Mouse (Mus musculus): ENCODE measurements around the gene Ptdss2. TPM values are rescaled to one million over a fixed set of nuclear protein-coding genes. Genes with fewer than 3 reads are reported as not detected.

Gene Ptdss2
- 10 to 100 TPM; 44.2 to 53.1 TPM for total RNA-seq (2021)
- long read RNA-seq, experiment 1, transcript Ptdss2-201 (12 exons, 3,624 nt), result major isoform, 19 of 28 reads
- long read RNA-seq, experiment 1, partial matches to known transcripts, result 1 of 28 reads
- long read RNA-seq, experiment 1, other reads (novel, unspliced or antisense), result 7 of 28 reads
- long read RNA-seq, experiment 2, transcript Ptdss2-201 (12 exons, 3,624 nt), result major isoform, 66 of 92 reads
- long read RNA-seq, experiment 2, partial matches to known transcripts, result 5 of 92 reads
- long read RNA-seq, experiment 2, other reads (novel, unspliced or antisense), result 17 of 92 reads

DNA sequence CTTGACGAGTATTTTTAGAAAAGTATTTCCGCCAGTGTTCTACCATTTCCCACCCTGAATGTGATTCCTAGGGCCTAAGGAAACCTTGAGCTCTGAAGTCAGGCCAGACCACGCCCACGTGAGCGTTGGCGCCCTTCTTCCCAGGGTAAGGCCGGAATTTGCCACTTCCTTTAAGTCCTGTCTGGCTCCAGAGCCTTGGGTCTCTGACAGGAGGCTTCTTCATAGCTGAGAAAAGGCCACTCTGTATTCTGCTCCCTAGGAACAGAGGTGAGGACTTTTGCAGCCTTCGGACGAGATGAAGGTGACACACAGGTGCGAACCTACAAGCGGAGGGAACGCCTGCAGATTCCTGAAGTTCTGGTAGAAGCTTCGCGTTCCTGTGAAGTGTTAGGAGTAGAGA, at the start of gene Ptdss2:
TSS of gene Ptdss2 (plus strand) at position 138 of the 400 bp plus-strand sequence.
- DNase-seq (ENCODE audit: low spot score in 2 of 2), result no peak

- DNase-seq (ENCODE audit: low spot score in 2 of 2), result no peak
Measured at GRCm38 (mm10) chr7:141073782-141074181, 48.4 kb upstream of the Ptdss2 start.

DNA sequence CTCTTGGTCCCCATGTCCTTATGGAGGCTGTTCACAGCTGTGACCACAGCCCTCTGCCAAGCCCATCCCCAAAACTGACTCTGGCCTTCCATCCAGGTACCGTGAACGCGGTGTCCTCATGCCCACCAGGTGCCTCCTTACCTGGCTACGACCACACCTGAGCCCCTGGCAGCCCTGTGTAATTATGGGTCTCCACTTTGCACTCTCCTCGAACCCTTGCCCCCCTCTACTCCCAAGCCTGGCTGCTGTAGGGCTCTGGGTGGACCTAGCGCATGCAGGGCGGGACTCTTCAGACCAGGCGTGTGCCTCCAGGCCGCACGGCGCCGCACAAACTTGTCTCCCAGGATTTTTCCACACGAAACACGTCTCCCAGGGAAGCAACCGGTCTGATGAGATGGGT, 44.3 kb upstream of the Ptdss2 start, which contains the start of gene Pkp3:
TSS of gene Pkp3 (plus strand) at position 378 of the 400 bp plus-strand sequence.
- DNase-seq (ENCODE audit: low spot score in 2 of 2), result no peak

DNA sequence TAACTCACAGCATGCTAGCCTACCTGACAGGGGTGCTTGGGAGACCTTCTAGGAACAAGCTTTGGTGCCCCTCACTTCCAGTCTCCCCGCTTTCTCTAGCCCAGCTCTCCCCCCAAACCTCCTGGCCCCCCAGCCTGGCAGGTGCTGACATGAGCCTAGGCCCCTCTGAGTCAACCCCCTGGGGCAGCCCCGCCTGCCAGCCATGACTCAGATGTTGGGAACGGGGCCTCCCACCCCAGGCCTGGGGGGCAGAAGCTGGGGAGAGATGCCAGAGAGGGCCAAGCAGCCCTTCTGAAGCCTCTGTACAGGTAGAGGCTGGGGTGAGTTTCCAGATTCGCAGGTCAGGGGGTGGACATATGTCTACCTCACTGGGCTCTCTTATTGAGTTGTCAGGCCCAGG, 43.3 kb upstream of the Ptdss2 start:
- no peak for DNase-seq (ENCODE audit: low spot score in 2 of 2)

DNA sequence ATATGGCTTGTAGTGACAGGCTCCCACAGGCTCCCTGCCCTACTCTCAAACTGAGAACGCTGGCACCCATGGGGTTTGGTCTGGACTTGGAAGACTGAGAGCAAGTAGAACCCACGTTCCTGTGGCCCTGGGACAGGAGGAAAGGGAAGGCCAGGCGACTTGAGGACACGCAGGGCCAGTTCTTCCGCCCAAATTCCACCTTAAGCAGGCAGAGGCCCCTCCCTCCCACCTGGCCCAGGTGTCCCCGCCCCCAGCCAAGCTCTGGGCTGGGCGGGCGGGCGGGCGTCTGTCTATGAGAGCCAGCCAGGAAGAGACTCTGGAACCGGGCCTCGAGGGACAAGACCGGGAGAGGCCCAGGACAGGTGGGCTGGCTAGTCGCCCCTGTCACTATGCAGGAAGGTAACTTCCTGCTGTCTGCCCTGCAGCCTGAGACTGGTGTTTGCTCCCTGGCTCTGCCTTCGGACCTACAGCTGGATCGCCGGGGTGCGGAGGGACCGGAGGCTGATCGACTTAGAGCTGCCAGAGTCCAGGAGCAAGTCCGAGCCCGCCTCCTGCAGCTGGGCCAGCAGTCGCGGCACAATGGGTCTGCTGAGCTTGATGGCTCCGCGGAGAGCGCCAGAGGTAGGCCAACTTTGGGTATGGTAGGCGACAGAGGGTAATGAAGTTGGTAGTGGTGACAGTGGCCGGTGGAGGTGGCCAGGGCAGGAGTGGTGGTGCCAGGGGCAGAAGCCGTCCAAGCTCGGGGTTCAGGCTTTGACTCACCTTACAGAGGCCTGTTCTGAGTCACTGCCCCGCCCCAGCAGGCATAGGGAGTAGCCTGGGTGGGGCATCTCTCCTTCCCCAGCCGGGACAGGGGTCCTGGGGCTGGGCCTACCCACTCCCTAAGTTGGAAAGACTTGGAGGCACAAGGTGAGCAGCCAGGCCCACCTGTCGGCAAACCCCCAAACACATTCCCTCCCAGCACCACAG, 42.4 kb upstream of the Ptdss2 start:
- DNase-seq (ENCODE audit: low spot score in 2 of 2), result no peak

- DNase-seq (ENCODE audit: low spot score in 2 of 2), result no peak
Measured at GRCm38 (mm10) chr7:141087894-141088293, 34.3 kb upstream of the Ptdss2 start.

GRCm38 (mm10) chr7:141088473-141088872, 33.7 kb upstream of the Ptdss2 start:
- DNase-seq (ENCODE audit: low spot score in 2 of 2), result no peak

GRCm38 (mm10) chr7:141090228-141090627, 32.0 kb upstream of the Ptdss2 start:
- DNase-seq (ENCODE audit: low spot score in 2 of 2), result no peak

GRCm38 (mm10) chr7:141092051-141092735, 30.0 kb upstream of the Ptdss2 start:
- peak in 1 of 2 experiments; percentile 74 for DNase-seq (ENCODE audit: low spot score in 2 of 2)

GRCm38 (mm10) chr7:141093950-141094349, 28.2 kb upstream of the Ptdss2 start:
- no peak for DNase-seq (ENCODE audit: low spot score in 2 of 2)

DNA sequence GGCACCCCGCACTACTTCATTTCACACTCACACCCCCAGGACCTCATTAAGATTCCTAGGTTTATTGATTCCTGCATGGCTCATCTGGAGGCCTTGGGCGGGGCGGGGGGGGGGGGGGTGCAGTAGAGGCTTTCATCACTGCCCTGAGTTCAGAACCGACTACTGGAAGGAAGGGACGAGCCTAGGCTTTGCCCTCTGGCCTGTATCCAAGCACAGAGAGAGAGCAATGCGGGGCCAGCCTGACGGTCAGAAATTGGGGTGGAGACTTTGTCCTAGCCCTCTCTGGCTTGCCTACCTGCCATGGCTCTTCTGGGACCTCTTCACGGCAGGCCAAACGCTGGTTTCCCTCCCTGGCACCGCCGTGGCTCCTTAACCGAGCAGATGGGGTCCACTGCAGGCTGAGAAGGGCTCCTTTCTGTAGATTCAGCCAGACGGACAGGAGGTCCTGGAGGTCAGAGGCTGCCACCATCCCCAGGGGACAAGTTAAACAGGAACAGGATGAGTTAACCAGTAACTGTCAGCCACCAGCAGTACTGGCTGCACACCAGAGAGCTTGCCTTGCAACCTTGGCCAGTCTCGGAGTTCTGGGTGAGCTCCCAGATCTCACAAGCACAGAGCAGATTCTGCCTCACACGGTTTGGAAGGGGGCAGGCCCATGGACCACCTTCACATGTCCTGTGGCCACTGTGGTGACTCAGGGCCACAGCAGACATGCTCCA, 27.5 kb upstream of the Ptdss2 start:
- DNase-seq (ENCODE audit: low spot score in 2 of 2), result no peak

GRCm38 (mm10) chr7:141096021-141096420, 26.2 kb upstream of the Ptdss2 start:
- DNase-seq (ENCODE audit: low spot score in 2 of 2), result no peak

- DNase-seq (ENCODE audit: low spot score in 2 of 2), result peak in 1 of 2 experiments; percentile 28
Measured at GRCm38 (mm10) chr7:141096649-141097056, 25.5 kb upstream of the Ptdss2 start.

DNA sequence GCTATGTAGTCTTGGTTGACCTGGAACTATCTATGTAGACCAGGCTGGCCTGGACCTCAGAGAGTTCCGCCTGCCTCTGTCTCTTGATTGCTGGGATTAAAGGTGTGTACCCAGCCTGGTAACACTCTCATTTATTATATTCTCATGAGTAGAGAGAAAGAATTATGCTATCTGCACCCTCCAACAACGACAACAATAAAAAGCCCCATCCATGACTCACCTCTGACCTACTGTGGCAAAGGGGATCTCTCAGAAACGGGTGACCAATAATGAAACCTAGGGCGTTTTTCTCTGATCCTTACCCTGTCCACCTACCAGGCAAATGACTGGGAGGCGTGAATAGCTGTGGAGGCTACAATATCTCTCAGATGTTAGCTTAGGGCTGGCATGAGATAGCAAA, 25.0 kb upstream of the Ptdss2 start:
- no peak for DNase-seq (ENCODE audit: low spot score in 2 of 2)

DNA sequence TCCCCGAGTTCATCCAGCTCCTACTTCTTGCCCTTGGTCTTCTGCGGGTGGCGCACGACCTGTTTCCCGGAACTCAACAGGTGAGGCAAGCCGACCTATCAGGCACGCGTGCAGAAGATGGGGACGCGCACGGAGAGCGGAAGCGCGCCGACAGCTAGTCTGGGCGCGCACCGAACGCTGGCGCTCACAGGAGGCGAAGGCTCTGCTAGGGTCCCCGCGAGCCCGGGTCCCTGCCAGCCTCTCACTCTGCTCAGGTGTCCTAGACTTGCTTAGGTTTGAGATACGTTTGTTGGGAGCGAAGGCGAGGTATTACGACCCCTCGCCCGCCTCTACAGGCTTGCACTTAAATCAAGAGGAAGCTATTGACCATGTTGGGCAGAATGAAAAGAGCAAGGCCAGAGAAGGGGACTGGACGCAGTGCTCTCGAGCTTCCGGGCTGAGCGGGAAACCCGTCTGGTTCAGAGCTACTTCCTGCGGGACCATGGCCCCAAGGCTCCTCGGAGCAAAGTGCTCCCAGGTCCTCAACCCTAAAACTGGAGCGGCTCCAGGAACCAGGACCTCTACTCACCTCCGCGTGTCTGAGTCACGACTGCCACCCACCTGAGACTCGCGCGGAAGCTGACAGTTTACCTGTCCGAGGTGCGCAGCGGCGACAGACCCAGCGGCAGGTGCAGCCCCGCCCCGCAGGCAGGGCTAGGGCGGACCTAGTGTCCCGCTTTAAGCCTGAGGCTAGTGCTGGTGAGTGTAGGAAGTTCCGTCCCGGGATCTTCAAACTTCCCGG, 22.1 kb upstream of the Ptdss2 start, which contains the start of gene Sigirr:
TSS of gene Sigirr (minus strand) at position 662 of the 781 bp plus-strand sequence.
- no peak for DNase-seq (ENCODE audit: low spot score in 2 of 2)

GRCm38 (mm10) chr7:141103161-141103560, 19.0 kb upstream of the Ptdss2 start:
- no peak for DNase-seq (ENCODE audit: low spot score in 2 of 2)

DNA sequence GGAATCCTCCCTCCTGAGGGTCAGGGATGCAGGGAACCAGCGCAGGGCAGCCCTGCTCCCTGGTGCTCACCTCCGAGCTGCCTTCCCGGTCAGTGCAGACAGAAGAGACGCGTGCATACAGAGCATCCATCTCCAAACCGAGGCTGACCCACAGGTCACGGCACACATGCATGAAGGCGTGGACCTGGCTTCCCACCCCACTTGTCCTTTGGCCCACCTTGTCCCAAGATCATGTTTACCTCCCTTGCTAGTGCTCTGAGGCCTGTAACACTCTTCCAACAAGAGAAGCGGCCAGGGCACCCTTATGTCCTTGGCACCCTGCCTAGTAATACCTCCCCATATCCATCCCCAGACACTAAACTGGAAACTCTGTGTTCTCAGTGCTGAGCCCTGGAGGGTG, 6.3 kb upstream of the Ptdss2 start:
- DNase-seq (ENCODE audit: low spot score in 2 of 2), result no peak

- no peak for DNase-seq (ENCODE audit: low spot score in 2 of 2)
Measured at GRCm38 (mm10) chr7:141117636-141118035, 4.5 kb upstream of the Ptdss2 start, which contains the start of gene Ano9. Gene Ano9, minus strand, starts transcription at chr7:141117806.

DNA sequence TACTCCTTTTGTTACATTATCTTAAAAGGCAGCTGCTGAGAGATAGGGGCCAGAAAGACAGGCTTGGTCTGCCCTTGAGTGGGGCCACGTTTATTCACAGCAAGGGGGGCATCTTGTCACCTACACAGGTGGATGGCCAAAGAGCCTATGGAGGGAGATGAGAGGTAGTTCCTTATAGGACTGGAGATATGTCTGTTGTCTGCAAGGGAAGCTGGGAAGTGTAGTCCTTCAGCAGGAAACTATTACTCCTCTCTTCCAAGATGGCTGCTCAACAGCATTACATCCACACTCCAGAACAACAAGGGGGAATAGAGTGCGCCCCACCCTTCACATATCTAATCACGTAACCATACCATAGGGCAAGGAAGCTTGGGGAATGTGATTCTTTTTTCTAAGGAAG, 2.7 kb upstream of the Ptdss2 start:
- no peak for DNase-seq (ENCODE audit: low spot score in 2 of 2)

DNA sequence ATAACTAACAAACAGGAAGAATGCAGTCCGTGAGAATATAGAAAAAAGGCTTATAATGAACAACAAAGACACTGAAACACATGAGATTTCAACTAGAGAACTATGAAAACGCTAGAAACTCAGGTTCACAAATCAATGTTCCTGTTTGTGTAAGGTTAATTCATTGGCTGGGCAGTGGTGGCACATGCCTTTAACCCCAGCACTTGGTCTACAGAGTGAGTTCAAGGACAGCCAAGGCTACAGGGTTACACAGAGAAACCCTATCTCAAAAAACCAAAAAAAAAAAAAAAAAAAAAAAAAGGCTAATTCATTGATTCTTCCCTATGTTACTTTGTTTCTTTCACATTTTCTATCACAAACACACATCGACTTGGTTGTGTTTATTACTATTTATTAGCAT, 1.6 kb upstream of the Ptdss2 start:
- no peak for DNase-seq (ENCODE audit: low spot score in 2 of 2)

All from adrenal gland, postnatal 4 days (tissue).